Mouse (Mus musculus): ENCODE results near the gene Cgrrf1. TPM values are rescaled to one million over a fixed set of nuclear protein-coding genes. Genes with fewer than 3 reads are reported as not detected.
A peak's percentile ranks its signal among the peaks of the same experiment; 100 is the strongest.

Gene Cgrrf1
- polyA plus RNA-seq (2016; fragmentation: Nextera tagmentation; extraction: Ambion mirVana): 34.5 and 35.8 TPM in 2 replicates

GRCm38 (mm10) chr14:46831837-46832333 lies at the start of gene Cgrrf1:
Gene Cgrrf1, plus strand, starts transcription at chr14:46832125.
- Histone ChIP-seq H3K4me1 (peaks cover 29% of the 10 kb centered on the region), H3K9me3 (no peaks in the 10 kb centered on the region), H3K4me3 (peak within 1 kb of the TSS; percentile 96), H3K36me3 (replicated peaks) (no peaks in the 10 kb centered on the region), H3K27ac (peak within 1 kb of the TSS; percentile 90), H3K27me3 (ENCODE audit: poor library complexity, severe bottlenecking) (no peaks in the 10 kb centered on the region)
- DNase-seq (ENCODE audit: extremely low spot score, low spot score): peak; percentile 98
- WGBS: under 1% methylated on average over 32 of the region's 32 CpGs

- peaks cover 18% of the 10 kb centered on the region for H3K9me3 ChIP-seq
- peaks cover 15% of the 10 kb centered on the region for H3K4me1 ChIP-seq
- no peak for DNase-seq (ENCODE audit: extremely low spot score, low spot score)
- H3K27ac ChIP-seq: no peak overlapping the region
- H3K27me3 ChIP-seq (ENCODE audit: poor library complexity, severe bottlenecking): no peaks in the 10 kb centered on the region
- H3K4me3 ChIP-seq: no peak overlapping the region
- H3K36me3 ChIP-seq (replicated peaks): peaks cover 81% of the 10 kb centered on the region
- WGBS: 92% methylated on average over 8 of the region's 8 CpGs
These were observed 49.6 kb upstream of the Cgrrf1 start for GRCm38 (mm10) chr14:46782187-46782828.

GRCm38 (mm10) chr14:46783327-46783926 lies 48.5 kb upstream of the Cgrrf1 start:
- 94% methylated on average over 10 of the region's 10 CpGs for WGBS
- Histone ChIP-seq H3K36me3 (replicated peaks) (peaks cover 70% of the 10 kb centered on the region), H3K4me1 (peaks cover 16% of the 10 kb centered on the region), H3K27ac (no peak overlapping the region), H3K9me3 (peaks cover 14% of the 10 kb centered on the region), H3K4me3 (no peak overlapping the region), H3K27me3 (ENCODE audit: poor library complexity, severe bottlenecking) (no peaks in the 10 kb centered on the region)
- DNase-seq (ENCODE audit: extremely low spot score, low spot score): no peak

GRCm38 (mm10) chr14:46785247-46785646 lies 46.7 kb upstream of the Cgrrf1 start:
- H3K36me3 ChIP-seq (replicated peaks): peaks cover 52% of the 10 kb centered on the region
- DNase-seq (ENCODE audit: extremely low spot score, low spot score): no peak
- no peaks in the 10 kb centered on the region; the same call in 1 of the 2 replicates for H3K9me3 ChIP-seq
- H3K4me3 ChIP-seq: no peak overlapping the region
- H3K27me3 ChIP-seq (ENCODE audit: poor library complexity, severe bottlenecking): no peaks in the 10 kb centered on the region
- H3K4me1 ChIP-seq: peaks cover 25% of the 10 kb centered on the region
- WGBS: 94% methylated on average over 5 of the region's 5 CpGs
- H3K27ac ChIP-seq: no peak overlapping the region

GRCm38 (mm10) chr14:46787454-46787786 lies 44.5 kb upstream of the Cgrrf1 start:
- H3K27me3 ChIP-seq (ENCODE audit: poor library complexity, severe bottlenecking): no peaks in the 10 kb centered on the region
- H3K4me1 ChIP-seq: peaks cover 25% of the 10 kb centered on the region
- DNase-seq (ENCODE audit: extremely low spot score, low spot score): no peak
- WGBS: under 1% methylated on average over 11 of the region's 11 CpGs
- peaks cover 30% of the 10 kb centered on the region for H3K36me3 ChIP-seq (replicated peaks)
- no peaks in the 10 kb centered on the region for H3K9me3 ChIP-seq
- peak overlapping the region; percentile 93 for H3K4me3 ChIP-seq
- H3K27ac ChIP-seq: peak overlapping the region; percentile 100

- peaks cover 25% of the 10 kb centered on the region for H3K4me1 ChIP-seq
- H3K4me3 ChIP-seq: peak within 1 kb of the TSS; percentile 93
- no peaks in the 10 kb centered on the region for H3K9me3 ChIP-seq
- peak; percentile 87 for DNase-seq (ENCODE audit: extremely low spot score, low spot score)
- peak within 1 kb of the TSS; percentile 100 for H3K27ac ChIP-seq
- H3K27me3 ChIP-seq (ENCODE audit: poor library complexity, severe bottlenecking): no peaks in the 10 kb centered on the region
- WGBS: under 1% methylated on average over 83 of the region's 86 CpGs
- peaks cover 25% of the 10 kb centered on the region for H3K36me3 ChIP-seq (replicated peaks)
These were observed 44.0 kb upstream of the Cgrrf1 start, which contains the start of gene Cnih1 for GRCm38 (mm10) chr14:46787787-46788504. Gene Cnih1, minus strand, starts transcription at chr14:46788411.

- peaks cover 25% of the 10 kb centered on the region for H3K4me1 ChIP-seq
- no peaks in the 10 kb centered on the region for H3K27me3 ChIP-seq (ENCODE audit: poor library complexity, severe bottlenecking)
- DNase-seq (ENCODE audit: extremely low spot score, low spot score): no peak
- H3K9me3 ChIP-seq: no peaks in the 10 kb centered on the region
- peak overlapping the region; percentile 100 for H3K27ac ChIP-seq
- WGBS: 34% methylated on average over 8 of the region's 8 CpGs
- H3K4me3 ChIP-seq: peak overlapping the region; percentile 93
- H3K36me3 ChIP-seq (replicated peaks): peaks cover 19% of the 10 kb centered on the region
These were observed 43.4 kb upstream of the Cgrrf1 start for GRCm38 (mm10) chr14:46788505-46788901.

- DNase-seq (ENCODE audit: extremely low spot score, low spot score): no peak
These were observed 41.6 kb upstream of the Cgrrf1 start for GRCm38 (mm10) chr14:46790303-46790702.

GRCm38 (mm10) chr14:46790723-46791122 lies 41.2 kb upstream of the Cgrrf1 start:
- peaks cover 25% of the 10 kb centered on the region for H3K4me1 ChIP-seq
- 93% methylated on average over 6 of the region's 6 CpGs for WGBS
- H3K9me3 ChIP-seq: no peaks in the 10 kb centered on the region
- H3K27ac ChIP-seq: no peak overlapping the region
- DNase-seq (ENCODE audit: extremely low spot score, low spot score): no peak
- H3K4me3 ChIP-seq: no peak overlapping the region
- no peaks in the 10 kb centered on the region for H3K27me3 ChIP-seq (ENCODE audit: poor library complexity, severe bottlenecking)
- H3K36me3 ChIP-seq (replicated peaks): no peaks in the 10 kb centered on the region; the same call in 1 of the 2 replicates

More at GRCm38 (mm10) chr14:46790303-46790702, 41.6 kb upstream of the Cgrrf1 start:
- H3K9me3 ChIP-seq: no peaks in the 10 kb centered on the region
- no peaks in the 10 kb centered on the region for H3K27me3 ChIP-seq (ENCODE audit: poor library complexity, severe bottlenecking)
- no peak overlapping the region for H3K4me3 ChIP-seq
- H3K4me1 ChIP-seq: peaks cover 25% of the 10 kb centered on the region
- H3K36me3 ChIP-seq (replicated peaks): peaks cover 1% of the 10 kb centered on the region
- H3K27ac ChIP-seq: no peak overlapping the region
- WGBS: 77% methylated on average over 4 of the region's 4 CpGs

- DNase-seq (ENCODE audit: extremely low spot score, low spot score): no peak
These were observed 37.8 kb upstream of the Cgrrf1 start for GRCm38 (mm10) chr14:46794157-46794556.

GRCm38 (mm10) chr14:46800684-46801345 lies 31.1 kb upstream of the Cgrrf1 start:
- H3K27me3 ChIP-seq (ENCODE audit: poor library complexity, severe bottlenecking): no peaks in the 10 kb centered on the region
- 94% methylated on average over 3 of the region's 3 CpGs for WGBS
- H3K27ac ChIP-seq: no peak overlapping the region
- no peak overlapping the region for H3K4me3 ChIP-seq
- H3K36me3 ChIP-seq (replicated peaks): peaks cover 10% of the 10 kb centered on the region
- no peak for DNase-seq (ENCODE audit: extremely low spot score, low spot score)
- no peaks in the 10 kb centered on the region for H3K4me1 ChIP-seq
- H3K9me3 ChIP-seq: no peaks in the 10 kb centered on the region

More at GRCm38 (mm10) chr14:46794157-46794556, 37.8 kb upstream of the Cgrrf1 start:
- WGBS: 93% methylated on average over 5 of the region's 5 CpGs
- no peak overlapping the region for H3K4me3 ChIP-seq
- H3K36me3 ChIP-seq (replicated peaks): peaks cover 2% of the 10 kb centered on the region
- H3K27ac ChIP-seq: no peak overlapping the region
- no peaks in the 10 kb centered on the region for H3K27me3 ChIP-seq (ENCODE audit: poor library complexity, severe bottlenecking)
- H3K4me1 ChIP-seq: 0 out of 2 replicates have a peak, but pooled peaks cover 3% of the 10 kb centered on the region
- no peaks in the 10 kb centered on the region for H3K9me3 ChIP-seq

GRCm38 (mm10) chr14:46803259-46803658 lies 28.7 kb upstream of the Cgrrf1 start:
- no peak for DNase-seq (ENCODE audit: extremely low spot score, low spot score)

More at GRCm38 (mm10) chr14:46803259-46803658, 28.7 kb upstream of the Cgrrf1 start:
- Histone ChIP-seq H3K4me1 (no peaks in the 10 kb centered on the region), H3K27me3 (ENCODE audit: poor library complexity, severe bottlenecking) (no peaks in the 10 kb centered on the region), H3K36me3 (replicated peaks) (peaks cover 10% of the 10 kb centered on the region), H3K9me3 (no peaks in the 10 kb centered on the region), H3K27ac (no peak overlapping the region), H3K4me3 (no peak overlapping the region)
- WGBS: 92% methylated on average over 4 of the region's 4 CpGs
